Mouse (Mus musculus) CH12.LX (cell line): ENCODE measurements around the gene Rbm46. TPM values are rescaled to one million over a fixed set of nuclear protein-coding genes. Genes with fewer than 3 reads are reported as not detected.

Source experiments
- DNase-seq: peaks from one replicate; pipeline ENCODE4 v3.0.0-alpha.2; 2013; ENCODE audit errors: extremely low read depth
- H3K27ac ChIP-seq: 2 replicates; pipeline ENCODE4 v1.5.1; 2012; ENCODE audit warnings: low read depth, mild to moderate bottlenecking, control low read depth, moderate library complexity; ENCODE audit not compliant: insufficient read depth
- H3K27me3 ChIP-seq: replicated peaks from 2 replicates; pipeline ENCODE3; 2012; ENCODE audit warnings: inconsistent platforms
- H3K36me3 ChIP-seq, 2 experiments: replicated peaks in 1 of 2; 2 replicates each; pipeline versions ENCODE3 to v1.6.1; 2012; ENCODE audit warnings: inconsistent platforms in 1 of 2, low read length in 1 of 2, mild to moderate bottlenecking in 1 of 2, mixed read lengths in 1 of 2, moderate library complexity in 1 of 2; ENCODE audit not compliant: control insufficient read depth in 1 of 2, insufficient read depth in 1 of 2
- H3K4me1 ChIP-seq, 2 experiments: 2 replicates each; pipeline ENCODE4 v1.6.1; 2012; ENCODE audit warnings: inconsistent platforms in 1 of 2, moderate library complexity in 1 of 2; ENCODE audit not compliant: insufficient read depth in 2 of 2, control insufficient read depth in 1 of 2
- H3K4me2 ChIP-seq: 2 replicates; pipeline ENCODE4 v1.6.1; 2012; ENCODE audit warnings: low read depth, mild to moderate bottlenecking, control low read depth; ENCODE audit not compliant: poor library complexity, insufficient read depth, severe bottlenecking
- H3K4me3 ChIP-seq, 3 experiments: fragments of 150-350 bp in 1 of 3; sonication (generic) in 1 of 3; replicated peaks in 1 of 3; 2 replicates each; pipeline versions ENCODE3 to v1.5.1; 2011 to 2012; ENCODE audit warnings: low read depth in 2 of 3, low read length in 2 of 3, mild to moderate bottlenecking in 2 of 3, moderate library complexity in 2 of 3, control low read depth in 1 of 3, improper control_type of control experiment in 1 of 3, inconsistent platforms in 1 of 3, mixed read lengths in 1 of 3; ENCODE audit not compliant: poor library complexity in 1 of 3
- H3K79me2 ChIP-seq: replicated peaks from 2 replicates; pipeline ENCODE4 v1.6.1; 2012; ENCODE audit warnings: mild to moderate bottlenecking, moderate library complexity; ENCODE audit not compliant: control insufficient read depth, poor library complexity, insufficient read depth, severe bottlenecking; ENCODE audit errors: extremely low read depth
- H3K9ac ChIP-seq: 2 replicates; pipeline ENCODE4 v1.6.1; 2012; ENCODE audit warnings: low read depth, mild to moderate bottlenecking, control low read depth, moderate library complexity; ENCODE audit not compliant: insufficient read depth
- H3K9me3 ChIP-seq: replicated peaks from 2 replicates; pipeline ENCODE3; 2012; ENCODE audit warnings: low read length, inconsistent platforms, mixed read lengths
- BHLHE40 ChIP-seq: IDR thresholded peaks from 2 replicates; pipeline ENCODE4 v1.6.1; 2011; ENCODE audit warnings: mild to moderate bottlenecking, low read depth, low read length, improper control_type of control experiment
- CHD1 ChIP-seq: IDR thresholded peaks from 2 replicates; pipeline ENCODE4 v1.6.1; 2012; ENCODE audit warnings: low read depth, low read length, improper control_type of control experiment, inconsistent platforms
- ELF1 ChIP-seq: IDR thresholded peaks from 2 replicates; pipeline ENCODE4 v1.6.1; 2014; ENCODE audit warnings: low read depth, mild to moderate bottlenecking, inconsistent platforms, low read length, improper control_type of control experiment
- EP300 ChIP-seq: IDR thresholded peaks from 2 replicates; pipeline ENCODE4 v1.6.1; 2011; ENCODE audit warnings: low read length, improper control_type of control experiment
- ETS1 ChIP-seq: conservative IDR thresholded peaks from 2 replicates; pipeline ENCODE4 v1.6.1; 2012; ENCODE audit warnings: low read depth, mild to moderate bottlenecking, inconsistent platforms, low read length, improper control_type of control experiment, moderate library complexity
- HCFC1 ChIP-seq: IDR thresholded peaks from 2 replicates; pipeline ENCODE4 v1.6.1; 2012; ENCODE audit warnings: low read depth, mild to moderate bottlenecking, inconsistent platforms, low read length, improper control_type of control experiment
- IRF4 ChIP-seq: IDR thresholded peaks from 2 replicates; pipeline ENCODE4 v1.6.1; 2014; ENCODE audit warnings: low read depth, mild to moderate bottlenecking, inconsistent platforms, low read length, improper control_type of control experiment
- JUN ChIP-seq: IDR thresholded peaks from 2 replicates; pipeline ENCODE4 v1.6.1; 2011; ENCODE audit warnings: low read depth, mild to moderate bottlenecking, low read length, improper control_type of control experiment, moderate library complexity; ENCODE audit not compliant: insufficient read depth
- JUND ChIP-seq: conservative IDR thresholded peaks from 2 replicates; pipeline ENCODE4 v1.6.1; 2011; ENCODE audit warnings: low read depth, low read length, improper control_type of control experiment
- KAT2A ChIP-seq: IDR thresholded peaks from 2 replicates; pipeline ENCODE4 v1.6.1; 2012; ENCODE audit warnings: low read length, improper control_type of control experiment, inconsistent platforms; ENCODE audit not compliant: insufficient replicate concordance
- MAFK ChIP-seq: IDR thresholded peaks from 2 replicates; pipeline ENCODE4 v1.6.1; 2011; ENCODE audit warnings: low read length, improper control_type of control experiment; ENCODE audit not compliant: insufficient replicate concordance
- MAZ ChIP-seq: IDR thresholded peaks from 2 replicates; pipeline ENCODE4 v1.6.1; 2012; ENCODE audit warnings: low read depth, mild to moderate bottlenecking, inconsistent platforms, low read length, improper control_type of control experiment, moderate library complexity
- MEF2A ChIP-seq: IDR thresholded peaks from 2 replicates; pipeline ENCODE4 v1.6.1; 2014; ENCODE audit warnings: low read depth, mild to moderate bottlenecking, inconsistent platforms, low read length, improper control_type of control experiment, borderline replicate concordance
- MXI1 ChIP-seq: IDR thresholded peaks from 2 replicates; pipeline ENCODE4 v1.6.1; 2011; ENCODE audit warnings: mild to moderate bottlenecking, low read depth, low read length, improper control_type of control experiment
- MYC ChIP-seq: IDR thresholded peaks from 2 replicates; pipeline ENCODE4 v1.6.1; 2011; ENCODE audit warnings: low read depth, mild to moderate bottlenecking, improper control_type of control experiment, low read length
- NELFE ChIP-seq: IDR thresholded peaks from 2 replicates; pipeline ENCODE4 v1.6.1; 2011; ENCODE audit warnings: low read depth, low read length, improper control_type of control experiment
- NRF1 ChIP-seq: IDR thresholded peaks from 2 replicates; pipeline ENCODE4 v1.6.1; 2014; ENCODE audit warnings: low read depth, mild to moderate bottlenecking, inconsistent platforms, low read length, improper control_type of control experiment, moderate library complexity
- PAX5 ChIP-seq: IDR thresholded peaks from 2 replicates; pipeline ENCODE4 v1.6.1; 2012; ENCODE audit warnings: low read length, inconsistent platforms, mixed read lengths
- POLR2A ChIP-seq: IDR thresholded peaks from 2 replicates; pipeline ENCODE4 v1.6.1; 2011; ENCODE audit warnings: low read depth, mild to moderate bottlenecking, improper control_type of control experiment, low read length
- RAD21 ChIP-seq: IDR thresholded peaks from 2 replicates; pipeline ENCODE4 v1.6.1; 2011; ENCODE audit warnings: low read depth, mild to moderate bottlenecking, low read length, improper control_type of control experiment, moderate library complexity
- SIN3A ChIP-seq: IDR thresholded peaks from 2 replicates; pipeline ENCODE4 v1.6.1; 2012; ENCODE audit warnings: low read length, improper control_type of control experiment, inconsistent platforms
- UBTF ChIP-seq: IDR thresholded peaks from 2 replicates; pipeline ENCODE4 v1.6.1; 2012; ENCODE audit warnings: low read depth, mild to moderate bottlenecking, inconsistent platforms, low read length, improper control_type of control experiment, moderate library complexity
- ZC3H11A ChIP-seq: IDR thresholded peaks from 2 replicates; pipeline ENCODE4 v1.6.1; 2012; ENCODE audit warnings: low read depth, mild to moderate bottlenecking, inconsistent platforms, low read length, improper control_type of control experiment
- ZKSCAN1 ChIP-seq: IDR thresholded peaks from 2 replicates; pipeline ENCODE4 v1.6.1; 2012; ENCODE audit warnings: low read depth, inconsistent platforms, low read length, improper control_type of control experiment, borderline replicate concordance
- ZMIZ1 ChIP-seq: IDR thresholded peaks from 2 replicates; pipeline ENCODE4 v1.6.1; 2012; ENCODE audit warnings: low read depth, mild to moderate bottlenecking, inconsistent platforms, low read length, improper control_type of control experiment
- ZNF384 ChIP-seq: IDR thresholded peaks from 2 replicates; pipeline ENCODE4 v1.6.1; 2012; ENCODE audit warnings: low read depth, low read length, improper control_type of control experiment, inconsistent platforms
- dilution Hi-C: fragments of 300-500 bp; cut with MboI; formaldehyde crosslinking; loops from 2 replicates; pipeline ENCODE4 v1.14.3; 2020; ENCODE audit warnings: low sequenced_read_pairs; ENCODE audit not compliant: extremely low pct_unique_long_range_greater_than_20kb, extremely low pct_ligation_motif_present
- in situ Hi-C: fragments of 300-500 bp; cut with MboI; formaldehyde crosslinking; loops from 3 replicates; pipeline ENCODE4 v1.14.3; 2019; ENCODE audit warnings: low sequenced_read_pairs, low pct_ligation_motif_present, low pct_unique_long_range_greater_than_20kb, mixed read lengths
- polyA plus RNA-seq: library from polyadenylated mRNA; unstranded; fragments of >175 nt; gene quantifications from 2 replicates; pipeline ENCODE4 v1.2.1, GENCODE M21; 2012; ENCODE audit warnings: low read depth; ENCODE audit not compliant: insufficient read length
- total RNA-seq, 2 experiments: library from RNA; depleted of rRNA; stranded (reverse); fragments of 300-350 nt in 1 of 2; fragments of >200 nt in 1 of 2; gene quantifications; 2 replicates each; pipeline ENCODE4 v1.2.3; 2012 to 2014

Rbm46 gene
- total and polyA plus RNA-seq, 3 experiments: not detected

DNA sequence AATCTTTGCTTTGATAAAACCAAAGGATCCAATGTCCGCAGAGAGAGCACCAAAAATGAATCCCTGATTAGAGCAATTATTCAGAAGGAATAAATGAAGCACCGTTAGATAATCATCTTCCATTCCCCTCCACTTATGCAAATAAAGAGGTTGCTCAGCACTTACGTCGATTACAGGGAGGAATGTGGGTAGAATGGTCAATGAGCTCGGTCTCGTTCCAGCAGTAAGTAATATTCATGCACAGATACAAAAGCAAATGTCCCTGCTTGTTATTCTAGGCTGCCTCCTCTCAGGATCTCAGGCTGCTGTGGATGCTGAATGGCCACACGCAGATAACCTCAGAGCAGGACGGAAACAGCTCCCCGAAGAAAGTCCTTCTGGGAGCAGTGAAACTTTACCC is 51.1 kb downstream of the Rbm46 start:
- H3K27me3 ChIP-seq: no peaks in the 10 kb centered on the region
- no peaks in the 10 kb centered on the region for H3K79me2 ChIP-seq
- no peaks in the 10 kb centered on the region for H3K36me3 ChIP-seq
- H3K9ac ChIP-seq: no peak overlapping the region
- TF ChIP-seq CHD1 (no peak), ETS1 (no peak), PAX5 (no peak), NELFE (no peak), MYC (no peak), MXI1 (no peak), JUND (no peak), ELF1 (no peak), UBTF (no peak), NRF1 (no peak), RAD21 (no peak), ZNF384 (no peak), BHLHE40 (no peak), MAZ (no peak), EP300 (no peak), ZKSCAN1 (no peak), SIN3A (no peak), MEF2A (no peak), HCFC1 (no peak), IRF4 (no peak)
- H3K27ac ChIP-seq: no peak overlapping the region
- H3K4me2 ChIP-seq: no peak overlapping the region
- H3K4me3 ChIP-seq: no peak overlapping the region
- DNase-seq: no peak
- dilution Hi-C loops: no loop called here
- H3K4me1 ChIP-seq: no peaks in the 10 kb centered on the region
- no peaks in the 10 kb centered on the region for H3K9me3 ChIP-seq
- in situ Hi-C loops: no loop called here

- no peak overlapping the region for H3K4me3 ChIP-seq
- TF ChIP-seq MAFK: no peak
- no peak for TF ChIP-seq IRF4
- TF ChIP-seq JUN: no peak
- TF ChIP-seq RAD21: no peak
- TF ChIP-seq ZC3H11A: no peak
- no peak for TF ChIP-seq POLR2A
- no peak for TF ChIP-seq ZMIZ1
- no peak for TF ChIP-seq MAZ
- no peak for TF ChIP-seq KAT2A
- no peak for TF ChIP-seq CHD1
- H3K79me2 ChIP-seq: no peaks in the 10 kb centered on the region
- no peak overlapping the region for H3K4me2 ChIP-seq
- no peak overlapping the region for H3K9ac ChIP-seq
- H3K4me1 ChIP-seq: peaks cover 0 to 5% of the 10 kb centered on the region in 2 experiments; a peak in 1 of 4 replicates
- no peak for DNase-seq
- dilution Hi-C loops (no loop called here), in situ Hi-C loops (no loop called here)
- no peaks in the 10 kb centered on the region for H3K36me3 ChIP-seq
- H3K27me3 ChIP-seq: no peaks in the 10 kb centered on the region
- H3K27ac ChIP-seq: no peak overlapping the region
- no peaks in the 10 kb centered on the region for H3K9me3 ChIP-seq
These were observed 64.4 kb downstream of the Rbm46 start for GRCm38 (mm10) chr3:82811851-82812250.
